ENCODE assay signal across 9 mouse cellular contexts in the genomic region with DNA sequence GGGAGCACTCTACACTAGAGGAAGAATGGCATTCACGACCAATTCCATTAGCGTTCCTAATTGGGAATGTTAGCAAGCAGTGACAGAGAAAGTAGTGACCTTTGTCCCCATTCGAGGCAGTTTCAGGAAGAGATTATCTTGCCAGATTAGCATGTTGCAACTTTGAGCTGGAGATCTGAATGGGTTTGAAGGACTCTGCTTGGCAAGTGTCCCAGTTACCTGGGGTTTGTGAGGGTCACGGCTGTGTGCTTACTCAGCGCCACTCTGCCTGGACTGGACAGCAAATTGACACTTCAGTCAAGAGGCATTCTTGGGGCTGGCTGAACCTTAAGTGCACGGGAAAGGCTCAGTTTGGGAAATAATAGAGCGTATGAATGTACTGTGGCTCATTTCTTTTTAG. TPM values are rescaled to one million over a fixed set of nuclear protein-coding genes. Genes with fewer than 3 reads are reported as not detected.
DNase-seq lines count a peak whose midpoint lies in the region; ATAC-seq and TF ChIP-seq lines count a peak whose summit lies in the region.
"Had no signal": no experiment of that assay in that cellular context is flagged by ENCODE, and none has a peak within 500 bp of the region (broad histone marks: within the 10 kb centered on the region; RNA-seq: fewer than 3 reads in every experiment).

No protein-coding gene starts in this region.

- no peaks in the 10 kb centered on the region for H3K36me3 ChIP-seq in kidney, embryonic 15.5 days
- H3K36me3 ChIP-seq in forebrain, postnatal 0 days (ENCODE audit: insufficient read depth), result no peaks in the 10 kb centered on the region
- H3K36me3 ChIP-seq in lung, embryonic 16.5 days (ENCODE audit: control insufficient read depth, insufficient read depth, low read length), result no peaks in the 10 kb centered on the region

- H3K4me2 ChIP-seq in kidney, embryonic 15.5 days, result no peak overlapping the region
- H3K4me2 ChIP-seq in forebrain, postnatal 0 days (ENCODE audit: low read depth), result no peak overlapping the region
- no peak overlapping the region for H3K4me2 ChIP-seq in lung, embryonic 16.5 days (ENCODE audit: low read depth, low read length)

- peaks cover 70% of the 10 kb centered on the region for H3K4me1 ChIP-seq in kidney, embryonic 15.5 days
- H3K4me1 ChIP-seq in forebrain, postnatal 0 days (ENCODE audit: insufficient read depth), result peaks cover 51% of the 10 kb centered on the region
- peaks cover 72% of the 10 kb centered on the region for H3K4me1 ChIP-seq in lung, embryonic 16.5 days (replicated peaks; ENCODE audit: control insufficient read depth, insufficient read depth, low read length)

- 37% methylated on average over 7 of the region's 7 CpGs for WGBS in kidney, embryonic 15.5 days
- WGBS in forebrain, postnatal 0 days, result 17% methylated on average over 7 of the region's 7 CpGs
- WGBS in lung, embryonic 16.5 days, result 18% methylated on average over 7 of the region's 7 CpGs

- no peaks in the 10 kb centered on the region for H3K27me3 ChIP-seq in kidney, embryonic 15.5 days
- no peaks in the 10 kb centered on the region for H3K27me3 ChIP-seq in forebrain, postnatal 0 days (ENCODE audit: insufficient read depth, low read length)
- H3K27me3 ChIP-seq in lung, embryonic 16.5 days (ENCODE audit: control insufficient read depth, insufficient read depth, low read depth, low read length), result no peaks in the 10 kb centered on the region

- peak; percentile 81 for DNase-seq in kidney, adult 11 months
- DNase-seq in adrenal gland, postnatal 10 days, result peak; percentile 67
- no peak for DNase-seq in forebrain, postnatal 0 days
- no peak for DNase-seq in gastrocnemius, postnatal 14 days
- DNase-seq in frontal cortex, adult 2 months (ENCODE audit: extremely low spot score in 1 of 2, low spot score in 1 of 2), result no peak
- DNase-seq in gastrocnemius, postnatal 36 days, result no peak
- DNase-seq: gastrocnemius, postnatal 25 days had no signal

- H3K4me3 ChIP-seq in kidney, embryonic 15.5 days (replicated peaks), result no peak overlapping the region
- H3K4me3 ChIP-seq in forebrain, postnatal 0 days (ENCODE audit: low read depth, low read length), result no peak overlapping the region
- no peak overlapping the region for H3K4me3 ChIP-seq in lung, embryonic 16.5 days (ENCODE audit: low read length)

- no peak overlapping the region for H3K27ac ChIP-seq in kidney, embryonic 15.5 days
- peak overlapping the region; percentile 35; the same call in 1 of the 2 replicates for H3K27ac ChIP-seq in forebrain, postnatal 0 days (ENCODE audit: low read depth, low read length)
- H3K27ac ChIP-seq in lung, embryonic 16.5 days (ENCODE audit: low read length), result no peak overlapping the region

- intact Hi-C loops in gastrocnemius, postnatal 14 days (cut with DNase I; ENCODE audit: low total_unique reads), result loop anchor here (10.0 kb wide), 1 partner anchor 58 kb away; no protein-coding TSS in a partner anchor
- intact Hi-C loops in gastrocnemius, postnatal 36 days (cut with DNase I), result no loop called here

- ATAC-seq in kidney, embryonic 15.5 days (replicated peaks; ENCODE audit: low FRiP score), result no peak
- no peak for ATAC-seq in forebrain, postnatal 0 days
- peak; percentile 66 for ATAC-seq in lung, embryonic 16.5 days (ENCODE audit: low read depth)

- H3K9me3 ChIP-seq in kidney, embryonic 15.5 days (replicated peaks), result no peaks in the 10 kb centered on the region
- H3K9me3 ChIP-seq in forebrain, postnatal 0 days (ENCODE audit: low read length), result no peaks in the 10 kb centered on the region
- no peaks in the 10 kb centered on the region for H3K9me3 ChIP-seq in lung, embryonic 16.5 days (ENCODE audit: control insufficient read depth, low read length)

- no peak for TF ChIP-seq CTCF in forebrain, postnatal 0 days (IDR thresholded peaks at IDR 0.05; ENCODE audit: low read depth)

- no peak overlapping the region for H3K9ac ChIP-seq in kidney, embryonic 15.5 days
- H3K9ac ChIP-seq in forebrain, postnatal 0 days, result no peak overlapping the region
- H3K9ac ChIP-seq in lung, embryonic 16.5 days (ENCODE audit: low read length), result no peak overlapping the region

RNA-seq across cellular contexts. Expression of a gene that starts 8.2 kb away (rescaled TPM):
- 8.0 and 8.8 TPM in 2 replicates for polyA plus RNA-seq in kidney, embryonic 15.5 days (2015; fragmentation: Nextera tagmentation; extraction: Ambion mirVana)
- 10 to 100 TPM in 1 of 2 experiments, 1 to 10 TPM in 1; 9.4 to 16.0 TPM for total RNA-seq in adrenal gland, postnatal 10 days (2021)
- total RNA-seq in forebrain, postnatal 0 days (2014; rRNA removed), result 16.2 and 19.0 TPM in 2 replicates
- 9.1 and 16.0 TPM in 2 replicates for polyA plus RNA-seq in forebrain, postnatal 0 days (2015; fragmentation: Nextera tagmentation; extraction: Ambion mirVana)
- polyA plus RNA-seq in lung, embryonic 16.5 days (2015; fragmentation: Nextera tagmentation; extraction: Ambion mirVana), result 6.7 and 7.7 TPM in 2 replicates
- 1 to 10 TPM; 4.7 to 6.4 TPM for total RNA-seq in gastrocnemius, postnatal 14 days (2021)
- polyA plus RNA-seq in frontal cortex, adult 2 months (2012; rRNA removed), result 4.8 and 6.2 TPM in 2 replicates
- total RNA-seq in gastrocnemius, postnatal 36 days (2021), result 1 to 10 TPM; 2.1 to 3.9 TPM

Comparison
In these comparisons a context has a peak if more than half of its experiments do, and no peak if none do; other contexts are left out.
1. DNase-seq: peak in kidney, adult 11 months (single experiment) and adrenal gland, postnatal 10 days (single experiment); none in forebrain, postnatal 0 days (single experiment), gastrocnemius, postnatal 14 days (single experiment), frontal cortex, adult 2 months (0 of 2) and gastrocnemius, postnatal 36 days (0 of 2).